Mouse (Mus musculus) ES-Bruce4 (cell line): ENCODE data around the gene Spib.

Experiments
- CTCF ChIP-seq: IDR thresholded peaks from one replicate; pipeline ENCODE4 v1.8.1; 2011; ENCODE audit warnings: low read depth, low read length
- EP300 ChIP-seq: IDR thresholded peaks from 2 replicates; pipeline ENCODE4 v1.6.1; 2011; ENCODE audit warnings: low read depth, low read length; ENCODE audit not compliant: insufficient read depth
- POLR2A ChIP-seq: IDR thresholded peaks from one replicate; pipeline ENCODE4 v1.8.1; 2011; ENCODE audit warnings: low read length; ENCODE audit not compliant: insufficient read depth

DNA sequence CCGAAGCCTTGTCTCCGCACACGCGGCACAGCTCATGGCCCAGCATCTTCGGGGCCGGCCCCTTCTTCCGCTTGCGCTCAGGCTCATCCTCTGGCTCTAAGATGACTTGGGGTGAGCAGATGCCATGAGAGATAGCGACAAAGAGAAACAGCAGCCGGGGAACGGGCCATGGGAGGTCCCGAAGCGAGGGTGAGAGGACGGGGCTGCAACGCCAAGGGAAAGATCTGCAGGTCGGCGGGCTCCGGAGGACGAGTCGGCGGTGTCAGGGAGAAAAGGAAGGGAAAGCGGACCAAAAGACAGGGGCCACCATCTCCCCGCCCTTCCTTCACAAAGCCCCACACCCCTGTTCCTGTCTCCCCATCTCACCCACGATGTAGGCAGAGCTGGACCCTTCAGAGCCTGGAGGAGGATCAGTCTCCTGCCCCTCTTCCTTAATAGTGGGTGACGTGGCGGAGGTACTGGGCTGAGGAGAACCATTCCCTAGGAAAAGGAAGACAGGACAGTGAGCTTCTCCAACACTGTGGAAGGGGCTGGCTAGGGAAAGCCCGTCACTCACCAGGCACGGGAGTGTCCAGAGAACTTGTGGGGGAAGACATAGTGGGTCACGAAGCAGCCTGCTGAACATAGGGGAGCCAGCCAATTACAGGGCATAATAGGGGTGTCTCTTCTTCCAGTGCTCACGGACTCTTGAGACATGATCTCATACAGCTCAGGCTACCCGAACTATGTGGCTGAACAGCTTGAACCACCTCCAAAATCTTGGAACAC, 20.5 kb upstream of the Spib start:
- TF ChIP-seq CTCF (no peak), POLR2A (no peak), EP300 (no peak)
